Mouse (Mus musculus): ENCODE results near the gene Tpi1. TPM values are rescaled to one million over a fixed set of nuclear protein-coding genes. Genes with fewer than 3 reads are reported as not detected.
"Not testable (repeated sequence)": the region's sequence is repeated elsewhere in the genome, so short reads cannot be mapped to it uniquely, and the experiment has no call there.

The Tpi1 gene
- polyA plus RNA-seq, 1 experiment from 2014 or later = 359 TPM

- no peak for ATAC-seq
- H3K4me1 ChIP-seq (replicated peaks; ENCODE audit: control insufficient read depth, insufficient read depth, low read length) = peaks cover 3% of the 10 kb centered on the region; the same call in 1 of the 2 replicates
Measured at GRCm38 (mm10) chr6:124836411-124836810, 22.3 kb upstream of the Tpi1 start.

GRCm38 (mm10) chr6:124835531-124835930 is 21.4 kb upstream of the Tpi1 start:
- ATAC-seq = no peak
- H3K27me3 ChIP-seq (replicated peaks; ENCODE audit: control insufficient read depth, insufficient read depth, low read length) = no peaks in the 10 kb centered on the region
- H3K4me2 ChIP-seq (ENCODE audit: low read length) = no peak overlapping the region
- no peak overlapping the region for H3K4me3 ChIP-seq (replicated peaks; ENCODE audit: low read length)
- H3K36me3 ChIP-seq (ENCODE audit: control insufficient read depth, insufficient read depth) = no peaks in the 10 kb centered on the region
- no peak overlapping the region for H3K27ac ChIP-seq (ENCODE audit: low read length)
- no peak overlapping the region for H3K9ac ChIP-seq (replicated peaks; ENCODE audit: low read depth, low read length)
- H3K4me1 ChIP-seq (replicated peaks; ENCODE audit: control insufficient read depth, insufficient read depth, low read length) = peaks cover 10% of the 10 kb centered on the region
- H3K9me3 ChIP-seq (ENCODE audit: control insufficient read depth, low read length) = no peaks in the 10 kb centered on the region
- 72% methylated on average over 10 of the region's 10 CpGs for WGBS

More at GRCm38 (mm10) chr6:124836411-124836810, 22.3 kb upstream of the Tpi1 start:
- Histone ChIP-seq H3K27ac (ENCODE audit: low read length) (no peak overlapping the region), H3K27me3 (replicated peaks; ENCODE audit: control insufficient read depth, insufficient read depth, low read length) (no peaks in the 10 kb centered on the region), H3K4me3 (replicated peaks; ENCODE audit: low read length) (no peak overlapping the region), H3K9me3 (ENCODE audit: control insufficient read depth, low read length) (no peaks in the 10 kb centered on the region), H3K9ac (replicated peaks; ENCODE audit: low read depth, low read length) (no peak overlapping the region), H3K4me2 (ENCODE audit: low read length) (no peak overlapping the region), H3K36me3 (ENCODE audit: control insufficient read depth, insufficient read depth) (no peaks in the 10 kb centered on the region)
- WGBS = 84% methylated on average over 7 of the region's 7 CpGs

DNA sequence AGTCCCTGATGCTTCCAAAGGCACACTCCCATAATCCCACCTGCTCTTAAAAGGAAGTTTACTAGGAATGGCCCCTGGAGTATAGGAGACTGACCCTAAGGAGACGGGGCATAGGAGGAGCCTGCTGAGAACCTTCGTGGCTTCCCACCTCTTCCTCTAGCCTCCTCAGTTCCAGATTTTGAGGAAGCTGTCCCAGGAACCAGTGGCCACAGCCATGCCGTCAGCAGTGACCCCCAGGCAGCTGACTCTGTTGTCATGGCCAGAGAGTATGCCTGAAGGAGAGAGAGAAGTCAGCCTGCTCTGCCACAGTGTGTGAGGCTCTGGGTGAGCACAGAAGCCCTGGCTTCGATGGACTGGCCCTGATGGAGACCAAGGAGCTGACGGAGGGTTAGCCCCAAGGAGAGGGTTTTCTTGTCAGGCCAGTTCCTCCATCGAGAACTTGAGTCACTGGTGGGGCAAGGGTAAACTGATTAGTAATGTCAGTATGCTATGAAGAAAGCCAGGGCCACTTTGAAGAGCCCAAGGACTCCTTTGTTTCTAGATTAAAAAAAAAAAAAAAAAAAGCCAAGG is 20.5 kb upstream of the Tpi1 start:
- Histone ChIP-seq H3K4me1 (replicated peaks; ENCODE audit: control insufficient read depth, insufficient read depth, low read length) (peaks cover 14% of the 10 kb centered on the region), H3K4me3 (replicated peaks; ENCODE audit: low read length) (no peak overlapping the region), H3K9ac (replicated peaks; ENCODE audit: low read depth, low read length) (no peak overlapping the region), H3K27ac (ENCODE audit: low read length) (no peak overlapping the region), H3K27me3 (replicated peaks; ENCODE audit: control insufficient read depth, insufficient read depth, low read length) (no peaks in the 10 kb centered on the region), H3K4me2 (ENCODE audit: low read length) (no peak overlapping the region), H3K9me3 (ENCODE audit: control insufficient read depth, low read length) (no peaks in the 10 kb centered on the region), H3K36me3 (ENCODE audit: control insufficient read depth, insufficient read depth) (no peaks in the 10 kb centered on the region)
- 84% methylated on average over 6 of the region's 6 CpGs for WGBS
- no peak for ATAC-seq

GRCm38 (mm10) chr6:124831649-124832048 is 17.6 kb upstream of the Tpi1 start:
- Histone ChIP-seq H3K36me3 (ENCODE audit: control insufficient read depth, insufficient read depth) (no peaks in the 10 kb centered on the region), H3K27me3 (replicated peaks; ENCODE audit: control insufficient read depth, insufficient read depth, low read length) (no peaks in the 10 kb centered on the region), H3K27ac (ENCODE audit: low read length) (no peak overlapping the region), H3K4me1 (replicated peaks; ENCODE audit: control insufficient read depth, insufficient read depth, low read length) (peaks cover 25% of the 10 kb centered on the region), H3K4me3 (replicated peaks; ENCODE audit: low read length) (no peak overlapping the region), H3K9me3 (ENCODE audit: control insufficient read depth, low read length) (no peaks in the 10 kb centered on the region), H3K4me2 (ENCODE audit: low read length) (no peak overlapping the region), H3K9ac (replicated peaks; ENCODE audit: low read depth, low read length) (no peak overlapping the region)
- WGBS = 87% methylated on average over 8 of the region's 8 CpGs
- ATAC-seq = no peak

DNA sequence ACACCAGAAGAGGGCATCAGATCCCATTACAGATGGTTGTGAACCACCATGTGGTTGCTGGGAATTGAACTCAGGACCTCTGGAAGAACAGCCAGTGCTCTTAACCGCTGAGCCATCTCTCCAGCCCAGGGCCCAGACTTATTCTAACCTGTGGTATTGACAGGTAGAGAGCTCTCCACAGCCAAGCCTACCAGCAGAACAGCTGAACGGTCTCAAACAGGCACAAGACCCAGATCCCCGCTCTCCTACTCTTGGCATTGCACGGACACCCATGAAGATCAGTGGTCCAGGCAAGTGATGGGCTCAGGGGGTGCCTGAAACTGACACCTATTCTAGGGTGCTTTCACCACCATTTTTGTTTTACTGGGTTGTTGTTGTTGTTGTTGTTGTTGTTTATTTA is 17.1 kb upstream of the Tpi1 start:
- Histone ChIP-seq H3K4me2 (ENCODE audit: low read length) (peak overlapping the region; percentile 58), H3K4me1 (replicated peaks; ENCODE audit: control insufficient read depth, insufficient read depth, low read length) (peaks cover 25% of the 10 kb centered on the region)
- ATAC-seq; H3K9ac ChIP-seq (replicated peaks; ENCODE audit: low read depth, low read length); H3K4me3 ChIP-seq (replicated peaks; ENCODE audit: low read length); H3K36me3 ChIP-seq (ENCODE audit: control insufficient read depth, insufficient read depth); H3K27me3 ChIP-seq (replicated peaks; ENCODE audit: control insufficient read depth, insufficient read depth, low read length); H3K9me3 ChIP-seq (ENCODE audit: control insufficient read depth, low read length); H3K27ac ChIP-seq (ENCODE audit: low read length): not testable (repeated sequence)
- 96% methylated on average over 4 of the region's 4 CpGs for WGBS

GRCm38 (mm10) chr6:124829799-124830700 is 16.0 kb upstream of the Tpi1 start:
- Histone ChIP-seq H3K27me3 (replicated peaks; ENCODE audit: control insufficient read depth, insufficient read depth, low read length) (no peaks in the 10 kb centered on the region), H3K4me3 (replicated peaks; ENCODE audit: low read length) (peak overlapping the region; percentile 75), H3K9me3 (ENCODE audit: control insufficient read depth, low read length) (no peaks in the 10 kb centered on the region), H3K9ac (replicated peaks; ENCODE audit: low read depth, low read length) (peak overlapping the region; percentile 57), H3K27ac (ENCODE audit: low read length) (peak overlapping the region; percentile 90), H3K4me2 (ENCODE audit: low read length) (peak overlapping the region; percentile 58), H3K36me3 (ENCODE audit: control insufficient read depth, insufficient read depth) (no peaks in the 10 kb centered on the region; the same call in 1 of the 2 replicates), H3K4me1 (replicated peaks; ENCODE audit: control insufficient read depth, insufficient read depth, low read length) (peaks cover 25% of the 10 kb centered on the region)
- WGBS = under 1% methylated on average over 38 of the region's 38 CpGs
- ATAC-seq = peak; percentile 85

DNA sequence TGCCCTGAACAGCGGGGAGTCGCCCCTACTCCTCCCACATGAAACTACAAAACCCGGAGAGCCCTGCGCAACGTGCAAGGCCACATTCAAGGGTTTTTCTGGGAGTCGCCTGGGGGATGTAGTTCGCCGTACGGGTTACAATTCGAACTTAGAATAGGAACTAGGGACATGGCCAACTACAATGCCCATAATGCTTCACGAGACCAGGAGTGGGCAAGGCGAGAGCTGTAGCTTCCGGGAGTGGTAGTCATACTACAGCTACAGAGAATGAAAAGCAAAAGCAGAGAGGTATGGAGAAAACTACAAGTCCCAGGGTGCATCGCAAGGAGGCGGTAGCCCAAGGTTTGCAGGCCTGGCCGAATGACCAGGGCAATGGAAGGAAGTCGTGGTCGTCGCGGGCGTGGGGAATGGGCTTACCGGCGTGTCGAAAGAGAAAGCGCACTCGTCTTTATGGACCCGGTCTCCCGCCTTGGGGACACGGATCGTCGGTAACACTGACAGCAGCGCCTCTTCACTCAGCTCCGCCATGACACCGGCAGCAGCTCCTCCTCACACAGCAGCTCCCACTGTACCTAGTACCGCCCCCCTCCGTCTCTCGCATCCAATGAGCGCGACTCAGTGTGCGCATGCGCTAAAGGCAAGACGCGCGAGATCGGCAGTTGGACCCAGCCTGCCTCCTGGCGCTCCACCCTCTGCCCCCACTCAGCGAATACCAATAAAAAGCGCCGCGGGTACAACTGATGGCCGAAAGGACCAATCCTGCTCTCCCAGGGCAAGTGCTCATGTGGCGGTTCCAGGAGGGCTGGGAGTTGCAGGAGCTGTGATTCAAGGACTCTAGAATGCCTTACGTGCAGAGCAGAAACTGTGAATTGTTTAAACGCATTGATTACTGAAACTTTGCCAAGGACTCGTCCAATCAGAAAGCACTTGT is 15.0 kb upstream of the Tpi1 start, which contains the start of the genes Usp5 and Cdca3:
Gene Usp5, minus strand, starts transcription at position 617 of the 931 bp plus-strand sequence.
Gene Cdca3, plus strand, starts transcription at position 680 of the 931 bp plus-strand sequence.
- H3K4me1 ChIP-seq (replicated peaks; ENCODE audit: control insufficient read depth, insufficient read depth, low read length) = peaks cover 25% of the 10 kb centered on the region
- ATAC-seq = peak; percentile 93
- H3K27me3 ChIP-seq (replicated peaks; ENCODE audit: control insufficient read depth, insufficient read depth, low read length) = no peaks in the 10 kb centered on the region
- H3K4me2 ChIP-seq (ENCODE audit: low read length) = peak within 1 kb of the TSS; percentile 81
- WGBS = under 1% methylated on average over 55 of the region's 55 CpGs
- peak within 1 kb of the TSS; percentile 75 for H3K4me3 ChIP-seq (replicated peaks; ENCODE audit: low read length)
- peak within 1 kb of the TSS; percentile 90 for H3K27ac ChIP-seq (ENCODE audit: low read length)
- H3K36me3 ChIP-seq (ENCODE audit: control insufficient read depth, insufficient read depth) = peaks cover 7% of the 10 kb centered on the region
- no peaks in the 10 kb centered on the region for H3K9me3 ChIP-seq (ENCODE audit: control insufficient read depth, low read length)
- peak within 1 kb of the TSS; percentile 77 for H3K9ac ChIP-seq (replicated peaks; ENCODE audit: low read depth, low read length)

DNA sequence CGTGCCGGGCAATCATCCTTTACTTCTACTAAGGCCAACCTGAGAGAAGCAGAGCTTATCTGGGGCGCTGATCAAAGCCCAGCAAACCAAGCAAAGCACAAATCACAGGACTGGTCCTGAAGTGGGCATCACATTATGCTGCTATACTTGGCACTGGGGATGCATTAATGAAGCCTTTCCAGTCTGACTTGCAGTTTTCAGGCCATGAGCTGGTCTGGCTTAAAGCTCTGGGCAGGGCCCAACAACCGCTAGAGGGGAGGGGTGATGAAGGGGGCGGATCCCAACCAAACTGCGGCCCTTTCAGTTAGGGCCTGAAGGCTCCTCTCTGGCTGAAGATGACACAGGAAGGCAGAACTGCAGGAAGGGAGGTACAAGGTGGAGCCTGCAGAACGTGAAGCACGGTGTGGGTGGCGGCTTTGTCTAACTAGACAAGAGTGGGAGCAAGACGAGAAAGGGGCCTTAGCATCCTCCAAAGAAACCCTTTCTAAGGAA is 14.1 kb upstream of the Tpi1 start:
- peak overlapping the region; percentile 54 for H3K9ac ChIP-seq (replicated peaks; ENCODE audit: low read depth, low read length)
- H3K27me3 ChIP-seq (replicated peaks; ENCODE audit: control insufficient read depth, insufficient read depth, low read length) = no peaks in the 10 kb centered on the region
- H3K27ac ChIP-seq (ENCODE audit: low read length) = peak overlapping the region; percentile 29
- no peak for ATAC-seq
- peaks cover 25% of the 10 kb centered on the region for H3K4me1 ChIP-seq (replicated peaks; ENCODE audit: control insufficient read depth, insufficient read depth, low read length)
- WGBS = 23% methylated on average over 10 of the region's 10 CpGs
- H3K4me2 ChIP-seq (ENCODE audit: low read length) = peak overlapping the region; percentile 81
- H3K9me3 ChIP-seq (ENCODE audit: control insufficient read depth, low read length) = no peaks in the 10 kb centered on the region
- peaks cover 14% of the 10 kb centered on the region for H3K36me3 ChIP-seq (ENCODE audit: control insufficient read depth, insufficient read depth)
- peak overlapping the region; percentile 75 for H3K4me3 ChIP-seq (replicated peaks; ENCODE audit: low read length)

Data from forebrain, embryonic 16.5 days (tissue).